Mouse (Mus musculus) small intestine, adult 2 months (tissue): ENCODE data around the gene Prkca.

Experiments
- CTCF ChIP-seq: fragments of 200-500 bp; IDR thresholded peaks from 2 replicates; pipeline ENCODE4 v1.5.1; 2012; ENCODE audit warnings: low read depth, mild to moderate bottlenecking, control low read depth, inconsistent platforms, low read length, moderate library complexity, mixed read lengths; ENCODE audit not compliant: insufficient replicate concordance, insufficient read length; ENCODE audit errors: extremely low read depth
- POLR2A ChIP-seq: fragments of 200-500 bp; IDR thresholded peaks from 2 replicates; pipeline ENCODE4 v1.6.1; 2012; ENCODE audit warnings: low read depth, mild to moderate bottlenecking, control low read depth, inconsistent platforms, low read length, moderate library complexity

- TF ChIP-seq CTCF (no peak), POLR2A (no peak)
Measured at GRCm38 (mm10) chr11:107991990-107992389, 351.7 kb downstream of the Prkca start.
